Mouse (Mus musculus): ENCODE data around the gene Igf2r. TPM values are rescaled to one million over a fixed set of nuclear protein-coding genes. Genes with fewer than 3 reads are reported as not detected.

Igf2r gene
- polyA plus RNA-seq, 1 experiment from 2014 or later, result 77.5 TPM

Other genes starting within 250 kb of the Igf2r start
- not detected in 3 replicates for gene Slc22a2, start 185.5 kb downstream of the Igf2r start, polyA plus RNA-seq (2018)
- not detected in 3 replicates for gene Slc22a1, start 93.8 kb downstream of the Igf2r start, polyA plus RNA-seq (2018)
- not detected in 3 replicates for gene Mas1, start 98.5 kb upstream of the Igf2r start, polyA plus RNA-seq (2018)
- not detected in 3 replicates for gene Mrgprh, start 106.4 kb upstream of the Igf2r start, polyA plus RNA-seq (2018)
- 0.09 to 0.41 TPM in 2 of 3 replicates, not detected in the other for gene Pnldc1, start 140.6 kb upstream of the Igf2r start, polyA plus RNA-seq (2018)
- 108 to 202 TPM (median 164 TPM) in 3 replicates for gene Tcp1, start 146.0 kb upstream of the Igf2r start, polyA plus RNA-seq (2018)
- gene Mrpl18, start 146.7 kb upstream of the Igf2r start, polyA plus RNA-seq (2018), result 51.1 to 81.8 TPM (median 56.2 TPM) in 3 replicates
- 0.39 TPM in 1 of 3 replicates, not detected in the others for gene Acat3, start 170.9 kb upstream of the Igf2r start, polyA plus RNA-seq (2018)
- gene Acat2, start 191.1 kb upstream of the Igf2r start, polyA plus RNA-seq (2018), result 7.0 to 21.1 TPM (median 15.6 TPM) in 3 replicates
- gene Wtap, start 224.5 kb upstream of the Igf2r start, polyA plus RNA-seq (2018), result 87.5 to 118 TPM (median 87.8 TPM) in 3 replicates
- 43.6 to 99.3 TPM (median 89.5 TPM) in 3 replicates for gene Sod2, start 237.2 kb upstream of the Igf2r start, polyA plus RNA-seq (2018)